Mouse (Mus musculus) kidney, embryonic 15.5 days (tissue): ENCODE measurements around the gene Ccdc62. TPM values are rescaled to one million over a fixed set of nuclear protein-coding genes. Genes with fewer than 3 reads are reported as not detected.

ENCODE experiments used
- ATAC-seq: fragments of 200-750 bp; cut with Nextera tagmentation; replicated peaks from 2 replicates; pipeline ENCODE4 v1.8.0; 2017; ENCODE audit warnings: moderate TSS enrichment; ENCODE audit not compliant: low FRiP score
- H3K27ac ChIP-seq: fragments of 300-500 bp; sonication (generic); 2 replicates; pipeline ENCODE4 v1.5.1; 2015; ENCODE audit warnings: mild to moderate bottlenecking, inconsistent platforms
- H3K27me3 ChIP-seq: fragments of 300-500 bp; sonication (generic); 2 replicates; pipeline ENCODE4 v1.6.1; 2015; ENCODE audit warnings: inconsistent platforms
- H3K36me3 ChIP-seq: fragments of 300-500 bp; sonication (generic); 2 replicates; pipeline ENCODE4 v1.6.1; 2015; ENCODE audit warnings: inconsistent platforms
- H3K4me1 ChIP-seq: fragments of 300-500 bp; sonication (generic); 2 replicates; pipeline ENCODE4 v1.6.1; 2015; ENCODE audit warnings: inconsistent platforms
- H3K4me2 ChIP-seq: fragments of 300-500 bp; sonication (generic); 2 replicates; pipeline ENCODE4 v1.6.1; 2015; ENCODE audit warnings: moderate library complexity, mild to moderate bottlenecking, inconsistent platforms
- H3K4me3 ChIP-seq: fragments of 300-500 bp; sonication (generic); replicated peaks from 2 replicates; pipeline ENCODE4 v1.5.1; 2015; ENCODE audit warnings: mild to moderate bottlenecking, inconsistent platforms
- H3K9ac ChIP-seq: fragments of 300-500 bp; sonication (generic); 2 replicates; pipeline ENCODE4 v1.6.1; 2015; ENCODE audit warnings: mild to moderate bottlenecking, inconsistent platforms
- H3K9me3 ChIP-seq: fragments of 300-500 bp; sonication (generic); replicated peaks from 2 replicates; pipeline ENCODE4 v1.6.1; 2016; ENCODE audit warnings: inconsistent platforms
- WGBS: fragments of 180-500 bp; shearing (Covaris S2); methylation state at CpG from one replicate; pipeline ENCODE4 v1.1.7; 2015; ENCODE audit warnings: mixed read lengths; 5-methylcytosine and 5-hydroxymethylcytosine counted together
- polyA plus RNA-seq: library from polyadenylated mRNA; unstranded; fragments of >200 nt; fragmentation: Nextera tagmentation; extraction: Ambion mirVana; gene quantifications from 2 replicates; pipeline ENCODE4 v1.2.1, GENCODE M21; 2015

Gene Ccdc62
- polyA plus RNA-seq, 1 experiment from 2014 or later, result 6.9 TPM

GRCm38 (mm10) chr5:123946546-123946945 is 16.1 kb downstream of the Ccdc62 start:
- no peak overlapping the region for H3K4me3 ChIP-seq
- H3K36me3 ChIP-seq, result no peaks in the 10 kb centered on the region
- no peak for ATAC-seq
- H3K27ac ChIP-seq, result no peak overlapping the region
- H3K4me2 ChIP-seq, result no peak overlapping the region
- H3K9ac ChIP-seq, result no peak overlapping the region
- no peaks in the 10 kb centered on the region for H3K27me3 ChIP-seq
- H3K4me1 ChIP-seq, result no peaks in the 10 kb centered on the region
- WGBS, result 53% methylated on average over 4 of the region's 4 CpGs
- H3K9me3 ChIP-seq, result no peaks in the 10 kb centered on the region

- ATAC-seq, result no peak
- H3K9me3 ChIP-seq, result no peaks in the 10 kb centered on the region
- H3K9ac ChIP-seq, result no peak overlapping the region
- no peaks in the 10 kb centered on the region for H3K36me3 ChIP-seq
- no peak overlapping the region for H3K4me3 ChIP-seq
- H3K4me1 ChIP-seq, result no peaks in the 10 kb centered on the region
- H3K27me3 ChIP-seq, result no peaks in the 10 kb centered on the region
- H3K4me2 ChIP-seq, result no peak overlapping the region
- H3K27ac ChIP-seq, result no peak overlapping the region
- 48% methylated on average over 7 of the region's 7 CpGs for WGBS
These were observed 16.7 kb downstream of the Ccdc62 start for GRCm38 (mm10) chr5:123947041-123947761.

DNA sequence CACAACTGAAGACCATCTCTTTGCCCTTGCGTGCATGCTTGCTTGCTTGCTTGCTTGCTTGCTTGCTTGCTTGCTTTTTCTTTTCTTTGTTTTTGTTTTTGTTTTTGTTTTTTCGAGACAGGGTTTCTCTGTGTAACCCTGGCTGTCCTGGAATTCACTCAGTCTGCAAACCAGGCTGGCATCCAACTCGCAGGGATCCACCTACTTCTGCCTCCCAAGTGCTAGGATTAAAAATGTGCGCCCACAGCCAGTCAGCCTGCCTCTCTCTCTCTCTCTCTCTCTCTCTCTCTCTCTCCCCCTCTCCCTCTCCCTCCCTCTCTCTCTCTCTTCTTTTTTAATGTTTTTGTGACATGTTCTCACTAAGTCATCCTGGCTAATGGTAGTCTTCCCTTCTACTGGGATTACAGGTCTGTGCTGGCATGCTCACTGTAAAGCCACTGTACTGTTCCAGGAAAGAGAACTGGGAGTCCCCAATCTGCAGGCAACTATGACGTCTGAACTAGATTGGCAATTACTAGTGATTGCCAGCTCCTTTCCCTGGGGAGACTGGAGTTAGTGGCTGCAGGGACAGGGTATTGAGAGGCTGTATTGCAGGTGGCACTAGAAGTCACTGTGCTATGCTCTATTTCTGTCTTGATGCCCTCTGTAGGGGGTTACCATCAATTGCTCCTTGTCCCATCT is 22.0 kb downstream of the Ccdc62 start:
- WGBS, result 60% methylated on average over 5 of the region's 5 CpGs
- ATAC-seq, result no peak

DNA sequence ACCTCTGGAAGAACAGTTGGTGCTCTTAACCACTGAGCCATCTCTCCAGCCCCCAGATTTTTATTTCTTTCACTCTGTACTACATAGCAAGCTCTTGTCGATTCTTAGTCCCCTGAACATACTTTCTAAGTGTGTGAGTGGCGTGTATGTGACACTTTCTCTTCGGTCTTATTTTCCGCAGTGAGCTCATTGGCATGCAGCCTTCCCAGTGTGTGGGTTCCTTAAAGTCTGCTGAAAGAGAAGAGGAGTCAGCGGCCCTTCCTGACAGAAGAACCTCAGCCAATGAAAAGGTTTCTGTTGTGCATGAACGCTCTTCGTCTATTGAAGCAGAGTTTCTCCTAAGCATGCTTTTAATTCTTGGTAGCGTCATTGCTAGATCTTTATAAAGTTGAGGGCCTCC is 26.7 kb downstream of the Ccdc62 start:
- Histone ChIP-seq H3K27ac (no peak overlapping the region), H3K4me1 (no peaks in the 10 kb centered on the region), H3K4me2 (no peak overlapping the region), H3K9ac (no peak overlapping the region), H3K9me3 (no peaks in the 10 kb centered on the region), H3K4me3 (no peak overlapping the region), H3K36me3 (no peaks in the 10 kb centered on the region), H3K27me3 (no peaks in the 10 kb centered on the region)
- 89% methylated on average over 8 of the region's 8 CpGs for WGBS
- no peak for ATAC-seq

More for the DNA sequence above, 22.0 kb downstream of the Ccdc62 start:
- H3K9me3 ChIP-seq, result no peaks in the 10 kb centered on the region
- H3K4me2 ChIP-seq, result no peak overlapping the region
- H3K27ac ChIP-seq, result no peak overlapping the region
- H3K36me3 ChIP-seq, result no peaks in the 10 kb centered on the region
- H3K4me1 ChIP-seq, result no peaks in the 10 kb centered on the region
- no peak overlapping the region for H3K4me3 ChIP-seq
- H3K27me3 ChIP-seq, result no peaks in the 10 kb centered on the region
- H3K9ac ChIP-seq, result no peak overlapping the region

DNA sequence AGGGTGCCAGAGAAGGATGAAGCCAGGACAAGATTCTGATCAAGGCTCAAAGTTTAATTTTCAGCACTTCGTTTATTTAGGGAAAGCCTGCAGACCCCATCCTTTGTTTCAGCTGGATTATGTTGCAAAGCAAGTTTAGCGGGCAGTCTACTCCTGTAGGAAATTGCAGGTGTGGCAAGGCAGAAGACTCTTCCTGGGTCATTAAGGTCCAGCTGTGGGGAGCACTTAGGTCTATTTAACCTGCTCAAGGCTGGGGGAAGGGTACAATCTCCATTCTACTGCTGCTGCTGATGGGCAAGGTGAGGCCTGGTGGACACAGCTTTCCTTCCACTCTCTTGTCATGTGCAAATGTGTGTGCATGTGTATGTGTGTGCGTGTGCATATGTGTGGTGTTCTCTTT is 28.5 kb downstream of the Ccdc62 start:
- Histone ChIP-seq H3K27ac (no peak overlapping the region), H3K27me3 (no peaks in the 10 kb centered on the region), H3K4me1 (no peaks in the 10 kb centered on the region), H3K9me3 (no peaks in the 10 kb centered on the region), H3K4me2 (no peak overlapping the region), H3K36me3 (no peaks in the 10 kb centered on the region), H3K4me3 (no peak overlapping the region), H3K9ac (no peak overlapping the region)
- ATAC-seq, result no peak
- 63% methylated on average over 3 of the region's 3 CpGs for WGBS

- H3K27me3 ChIP-seq, result no peaks in the 10 kb centered on the region
- 56% methylated on average over 8 of the region's 8 CpGs for WGBS
- no peaks in the 10 kb centered on the region for H3K36me3 ChIP-seq
- H3K27ac ChIP-seq, result no peak overlapping the region
- no peaks in the 10 kb centered on the region for H3K4me1 ChIP-seq
- H3K9ac ChIP-seq, result no peak overlapping the region
- no peak for ATAC-seq
- H3K4me2 ChIP-seq, result no peak overlapping the region
- H3K9me3 ChIP-seq, result no peaks in the 10 kb centered on the region
- H3K4me3 ChIP-seq, result no peak overlapping the region
These were observed 29.6 kb downstream of the Ccdc62 start for GRCm38 (mm10) chr5:123960129-123960528.

DNA sequence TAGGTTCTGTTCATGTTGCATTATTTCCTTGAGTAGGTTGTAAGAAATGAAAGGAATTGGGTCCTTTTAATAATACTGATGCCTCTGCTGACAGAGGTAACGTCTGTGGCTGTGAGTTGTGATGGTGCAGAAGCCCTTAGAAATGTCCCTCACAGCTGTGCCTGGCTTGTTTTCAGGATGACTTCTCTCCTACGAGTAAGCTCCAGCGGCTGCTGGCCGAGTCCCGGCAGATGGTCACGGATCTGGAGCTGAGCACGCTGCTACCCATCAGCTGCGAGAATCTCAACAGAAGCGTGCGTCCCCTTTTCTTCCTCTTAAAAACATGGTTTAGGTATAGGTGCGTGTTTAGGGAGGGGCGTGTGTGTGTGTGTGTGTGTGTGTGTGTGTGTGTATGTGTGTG is 30.6 kb downstream of the Ccdc62 start:
- no peak overlapping the region for H3K9ac ChIP-seq
- 82% methylated on average over 12 of the region's 12 CpGs for WGBS
- no peaks in the 10 kb centered on the region for H3K4me1 ChIP-seq
- no peaks in the 10 kb centered on the region for H3K36me3 ChIP-seq
- H3K4me2 ChIP-seq, result no peak overlapping the region
- no peaks in the 10 kb centered on the region for H3K9me3 ChIP-seq
- H3K27me3 ChIP-seq, result no peaks in the 10 kb centered on the region
- no peak overlapping the region for H3K4me3 ChIP-seq
- no peak overlapping the region for H3K27ac ChIP-seq
- ATAC-seq, result no peak

GRCm38 (mm10) chr5:123964208-123964607 is 33.7 kb downstream of the Ccdc62 start:
- Histone ChIP-seq H3K27ac (no peak overlapping the region; the same call in 1 of the 2 replicates), H3K4me1 (0 out of 2 replicates have a peak, but pooled peaks cover 4% of the 10 kb centered on the region), H3K9ac (no peak overlapping the region), H3K36me3 (no peaks in the 10 kb centered on the region), H3K4me2 (no peak overlapping the region), H3K9me3 (no peaks in the 10 kb centered on the region), H3K4me3 (no peak overlapping the region), H3K27me3 (no peaks in the 10 kb centered on the region)
- ATAC-seq, result no peak
- 93% methylated on average over 4 of the region's 4 CpGs for WGBS

DNA sequence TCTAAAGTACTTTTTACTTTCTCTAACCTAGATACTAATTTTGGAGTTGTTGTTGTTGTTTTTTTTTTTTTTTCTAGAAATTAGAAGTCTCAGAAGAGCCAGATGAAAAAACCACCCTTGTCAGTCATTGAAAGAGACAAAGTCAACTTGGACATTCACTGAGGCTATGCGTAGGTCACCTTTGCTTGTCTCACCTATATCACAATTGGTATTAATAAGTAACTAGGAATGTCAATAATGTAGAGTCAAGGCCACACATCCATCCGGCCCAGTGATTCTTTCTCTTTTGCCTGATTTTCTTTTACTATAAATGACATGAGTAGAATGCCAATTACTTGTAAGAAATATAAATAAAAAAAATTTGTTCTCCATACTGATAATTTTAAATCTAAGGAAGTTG is 36.3 kb downstream of the Ccdc62 start:
- no peaks in the 10 kb centered on the region for H3K36me3 ChIP-seq
- no peak overlapping the region for H3K27ac ChIP-seq
- 78% methylated on average over 2 of the region's 2 CpGs for WGBS
- no peak overlapping the region for H3K9ac ChIP-seq
- H3K4me1 ChIP-seq, result 0 out of 2 replicates have a peak, but pooled peaks cover 7% of the 10 kb centered on the region
- H3K4me3 ChIP-seq, result no peak overlapping the region
- H3K9me3 ChIP-seq, result no peaks in the 10 kb centered on the region
- no peak overlapping the region for H3K4me2 ChIP-seq
- no peaks in the 10 kb centered on the region; the same call in 1 of the 2 replicates for H3K27me3 ChIP-seq
- ATAC-seq, result no peak

DNA sequence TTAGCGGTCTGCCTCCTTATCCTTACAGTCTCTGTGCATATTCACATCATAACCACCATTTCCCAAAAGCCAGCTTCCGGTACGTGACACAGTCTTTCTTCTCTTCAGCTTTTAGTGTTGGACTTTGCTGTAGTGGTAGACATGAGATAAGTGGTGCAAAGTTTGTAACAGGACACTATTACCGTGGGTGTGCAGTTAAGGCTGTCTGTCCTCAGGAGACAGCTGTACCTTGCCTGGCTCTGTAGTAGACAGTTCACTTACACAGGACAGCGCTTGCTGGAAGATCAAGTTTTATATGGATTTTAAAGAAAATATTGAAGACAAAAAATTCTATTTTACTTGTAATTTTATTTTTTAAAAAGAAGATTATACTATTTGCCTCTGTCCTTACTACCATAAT is 38.0 kb downstream of the Ccdc62 start:
- Histone ChIP-seq H3K4me3 (no peak overlapping the region), H3K4me1 (peaks cover 10% of the 10 kb centered on the region), H3K9ac (no peak overlapping the region), H3K4me2 (no peak overlapping the region), H3K27me3 (no peaks in the 10 kb centered on the region; the same call in 1 of the 2 replicates), H3K27ac (no peak overlapping the region), H3K9me3 (no peaks in the 10 kb centered on the region), H3K36me3 (no peaks in the 10 kb centered on the region)
- no peak for ATAC-seq
- WGBS, result 64% methylated on average over 5 of the region's 5 CpGs

DNA sequence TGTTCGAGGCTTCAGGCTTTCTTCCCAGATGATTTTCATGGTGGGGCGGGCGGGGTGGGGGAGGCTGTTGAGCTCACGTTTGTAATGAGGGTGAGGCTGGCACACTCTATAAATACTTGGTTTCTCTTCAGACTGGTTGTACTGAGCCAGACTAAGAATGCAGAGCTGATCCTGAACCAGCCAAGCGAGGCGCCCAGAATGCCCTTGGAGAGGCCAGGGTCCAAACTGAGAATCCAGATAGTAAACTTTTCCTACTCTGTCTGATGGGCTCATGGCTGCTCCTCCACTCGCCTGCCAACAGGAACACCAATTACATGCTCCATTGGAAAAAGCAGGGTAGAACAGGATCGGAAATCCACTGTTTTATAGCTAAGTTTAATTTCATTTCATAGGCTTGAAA is 38.7 kb downstream of the Ccdc62 start:
- H3K4me1 ChIP-seq, result peaks cover 14% of the 10 kb centered on the region
- H3K27ac ChIP-seq, result no peak overlapping the region

GRCm38 (mm10) chr5:123970576-123970975 is 40.1 kb downstream of the Ccdc62 start:
- Histone ChIP-seq H3K27me3 (peaks cover 2% of the 10 kb centered on the region; the same call in 1 of the 2 replicates), H3K36me3 (no peaks in the 10 kb centered on the region), H3K4me1 (peaks cover 26% of the 10 kb centered on the region), H3K4me2 (no peak overlapping the region), H3K4me3 (no peak overlapping the region), H3K9ac (no peak overlapping the region), H3K9me3 (no peaks in the 10 kb centered on the region), H3K27ac (no peak overlapping the region)
- ATAC-seq, result no peak
- WGBS, result 89% methylated on average over 4 of the region's 4 CpGs

More for the DNA sequence above, 38.7 kb downstream of the Ccdc62 start:
- Histone ChIP-seq H3K36me3 (no peaks in the 10 kb centered on the region), H3K9ac (no peak overlapping the region), H3K4me2 (no peak overlapping the region), H3K27me3 (no peaks in the 10 kb centered on the region; the same call in 1 of the 2 replicates), H3K9me3 (no peaks in the 10 kb centered on the region), H3K4me3 (no peak overlapping the region)
- WGBS, result 62% methylated on average over 8 of the region's 8 CpGs
- no peak for ATAC-seq
